Mouse (Mus musculus) c-Kit-positive CD71-positive TER-119-positive erythroid progenitor cells, embryonic 14.5 days (primary cell): ENCODE data around the gene Prkar2a.

Source experiments
- DNase-seq: peaks from one replicate; pipeline ENCODE4 v3.0.0-alpha.2; 2013; ENCODE audit warnings: low spot score

Prkar2a gene

GRCm38 (mm10) chr9:108752142-108752920 lies 63.2 kb downstream of the Prkar2a start:
- no peak for DNase-seq

DNA sequence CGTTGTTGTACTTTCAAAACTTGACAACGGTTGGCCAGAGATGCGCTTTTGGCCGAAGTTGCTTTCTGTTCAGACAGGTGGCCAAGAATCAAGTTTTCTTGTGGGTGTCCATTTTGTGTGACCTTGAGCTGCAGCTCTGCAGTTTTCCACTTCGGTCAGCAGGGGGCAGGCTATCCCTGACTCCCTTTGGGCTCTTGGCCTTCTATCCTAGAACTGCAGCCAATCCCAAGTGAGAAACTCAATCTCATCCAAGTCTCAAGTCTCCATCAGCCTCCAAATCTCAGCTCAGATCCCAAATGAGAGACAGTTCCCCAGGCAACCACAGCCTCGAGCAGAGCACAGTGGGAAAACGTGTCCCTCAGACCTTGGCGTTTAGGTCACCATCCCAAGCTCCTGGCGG lies 64.2 kb downstream of the Prkar2a start:
- peak; percentile 40 for DNase-seq

DNA sequence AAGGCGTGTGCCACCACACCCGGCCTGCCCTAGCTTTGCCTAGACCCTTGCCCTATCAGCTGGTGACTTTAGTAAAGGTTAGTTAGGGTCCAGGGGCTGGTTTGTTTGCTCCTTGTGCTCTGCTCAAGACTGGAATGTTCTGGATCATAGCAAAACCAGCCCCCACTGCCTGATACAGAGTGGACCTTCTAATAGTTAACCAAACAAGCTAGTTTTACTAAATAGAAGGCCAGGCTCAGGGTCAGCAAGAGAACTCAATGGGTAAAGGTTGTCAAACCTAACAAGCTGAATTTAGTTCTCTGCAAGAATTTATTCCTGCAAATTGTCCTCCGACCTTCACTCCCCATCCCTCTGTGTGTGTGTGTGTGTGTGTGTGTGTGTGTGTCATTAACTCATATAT lies 64.9 kb downstream of the Prkar2a start:
- DNase-seq = no peak

GRCm38 (mm10) chr9:108754423-108754822 lies 65.3 kb downstream of the Prkar2a start:
- no peak for DNase-seq

GRCm38 (mm10) chr9:108757406-108757805 lies 68.3 kb downstream of the Prkar2a start:
- DNase-seq = no peak

DNA sequence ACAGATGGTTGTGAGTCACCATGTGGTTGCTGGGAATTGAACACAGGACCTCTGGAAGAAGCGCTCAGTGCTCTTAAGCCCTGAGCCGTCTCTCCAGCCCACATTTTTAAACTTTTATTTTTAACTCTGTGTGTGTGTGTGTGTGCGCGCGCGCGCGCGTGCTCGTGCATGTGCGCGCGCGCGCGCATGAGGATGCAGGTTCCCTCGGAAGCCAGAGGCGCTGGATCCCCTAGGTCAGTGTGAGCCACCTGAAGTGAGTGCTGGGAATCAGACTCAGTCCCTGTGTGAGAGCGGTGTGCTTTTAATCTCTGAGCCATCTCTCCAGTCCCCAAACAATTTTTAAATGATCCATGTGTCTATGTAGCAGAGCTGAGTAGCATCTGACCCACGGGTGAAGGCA lies 70.0 kb downstream of the Prkar2a start:
- no peak for DNase-seq

- DNase-seq = peak; percentile 68
Observed at GRCm38 (mm10) chr9:108759805-108760204, 70.7 kb downstream of the Prkar2a start.

DNA sequence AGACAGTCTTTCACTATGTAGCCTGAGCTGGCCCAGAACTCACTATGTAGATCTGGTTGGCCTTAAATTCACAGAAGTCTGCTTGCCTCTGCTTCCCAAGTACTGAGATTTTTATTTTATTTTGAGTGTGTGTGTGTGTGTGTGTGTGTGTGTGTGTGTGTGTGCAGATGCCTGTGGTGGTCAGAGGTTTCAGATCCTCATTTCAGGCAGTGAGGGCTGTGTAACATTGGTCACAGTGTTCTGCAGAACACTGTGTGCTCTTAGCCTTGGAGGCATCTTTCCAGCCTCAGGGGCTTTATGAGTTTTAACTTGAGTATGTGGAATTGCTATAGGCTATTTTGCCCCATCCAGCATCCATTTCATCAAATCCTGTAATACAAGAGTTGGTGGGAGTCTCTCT lies 72.4 kb downstream of the Prkar2a start:
- no peak for DNase-seq

DNA sequence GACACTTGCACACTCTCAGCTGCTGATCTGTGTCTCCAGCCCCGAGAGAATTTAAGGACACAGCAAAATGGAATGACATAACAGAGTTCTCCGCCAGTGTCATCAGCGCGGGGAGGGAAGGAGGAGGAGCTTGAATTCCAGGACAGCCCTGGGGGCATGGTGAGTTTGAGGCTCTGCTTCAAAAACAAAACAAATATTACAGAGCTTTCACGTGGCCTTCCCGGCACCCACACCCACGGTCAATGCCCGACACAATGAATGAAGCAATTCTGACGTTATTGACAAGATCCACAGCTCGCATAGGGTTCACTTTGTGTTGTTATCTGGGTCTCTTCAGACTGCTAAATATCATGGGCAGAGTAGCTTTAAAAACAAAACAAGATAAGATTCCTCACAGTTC lies 75.9 kb downstream of the Prkar2a start:
- no peak for DNase-seq

GRCm38 (mm10) chr9:108776614-108777013 lies 87.5 kb downstream of the Prkar2a start:
- DNase-seq = no peak

DNA sequence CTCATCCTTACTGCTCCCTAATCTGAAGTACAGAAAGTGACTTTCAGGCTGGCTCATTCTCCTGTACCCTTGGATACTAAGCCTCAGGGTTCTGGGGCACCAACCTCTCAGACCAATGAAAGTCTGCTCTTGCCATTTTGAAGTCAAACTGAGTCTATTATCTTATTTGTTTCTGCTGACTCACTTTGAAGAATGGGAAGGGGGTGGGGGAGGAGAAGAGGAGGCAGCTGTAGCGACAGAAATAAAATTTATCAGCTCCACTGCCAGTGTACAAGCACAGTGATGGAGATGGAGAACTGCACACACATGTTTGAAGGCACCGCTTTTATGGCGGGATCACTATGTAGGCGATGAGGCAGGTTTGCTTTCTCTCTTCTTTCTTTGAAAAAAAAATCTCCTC lies 88.2 kb downstream of the Prkar2a start:
- DNase-seq = no peak

DNA sequence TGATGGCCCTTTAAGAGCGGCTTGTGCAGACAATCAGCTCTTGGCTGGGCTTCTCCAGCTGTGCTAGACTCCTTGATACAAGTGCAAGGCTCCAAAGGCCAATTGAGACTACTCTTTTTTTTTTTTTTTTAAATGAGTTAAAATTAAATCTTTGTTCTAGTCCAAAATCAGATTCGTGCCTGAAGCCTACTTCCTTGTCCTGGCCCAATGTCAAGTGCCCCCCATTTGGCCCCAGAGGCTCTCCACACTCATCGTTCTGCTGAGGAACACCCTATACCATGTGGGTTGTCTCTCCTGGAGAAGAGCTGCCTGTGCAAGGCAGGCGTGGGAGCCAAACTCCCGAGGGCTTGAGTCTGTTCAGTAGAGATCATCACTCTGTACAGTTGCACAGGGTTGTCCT lies 91.8 kb downstream of the Prkar2a start:
- no peak for DNase-seq

- no peak for DNase-seq
Observed at GRCm38 (mm10) chr9:108781891-108782290, 92.8 kb downstream of the Prkar2a start.

DNA sequence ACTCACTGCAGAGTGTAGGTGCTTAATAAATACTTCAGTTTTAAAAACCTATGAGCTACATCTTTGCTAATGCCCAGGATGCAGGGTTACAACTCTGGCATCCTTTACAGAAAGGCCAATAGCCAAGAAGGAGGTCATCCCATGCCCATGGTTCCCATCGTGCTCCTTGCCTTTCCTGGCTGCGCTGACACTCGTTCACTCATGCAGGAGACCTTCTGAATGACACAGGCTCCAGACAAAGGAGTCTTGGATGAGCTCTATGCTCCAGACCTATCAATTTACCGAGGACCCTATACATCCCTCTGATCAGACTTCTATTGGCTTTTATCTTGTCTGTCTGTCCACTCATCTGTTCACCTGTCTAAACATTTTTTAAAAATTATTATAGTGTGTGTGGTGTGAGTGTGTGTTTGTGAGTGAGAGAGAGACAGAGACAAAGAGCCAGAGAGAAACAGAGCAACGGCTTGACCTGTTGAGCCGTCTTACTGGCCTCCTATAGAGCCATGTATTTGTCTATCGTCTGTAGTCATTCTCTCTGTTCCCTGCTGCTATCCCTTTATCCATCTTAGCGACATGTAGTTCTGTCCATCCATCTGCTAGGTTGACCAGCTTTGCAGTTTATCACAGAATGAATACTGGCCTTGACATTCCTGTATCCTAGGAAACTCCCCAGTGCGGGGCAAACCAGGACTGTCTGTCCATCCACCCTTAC lies 93.9 kb downstream of the Prkar2a start:
- DNase-seq = no peak

DNA sequence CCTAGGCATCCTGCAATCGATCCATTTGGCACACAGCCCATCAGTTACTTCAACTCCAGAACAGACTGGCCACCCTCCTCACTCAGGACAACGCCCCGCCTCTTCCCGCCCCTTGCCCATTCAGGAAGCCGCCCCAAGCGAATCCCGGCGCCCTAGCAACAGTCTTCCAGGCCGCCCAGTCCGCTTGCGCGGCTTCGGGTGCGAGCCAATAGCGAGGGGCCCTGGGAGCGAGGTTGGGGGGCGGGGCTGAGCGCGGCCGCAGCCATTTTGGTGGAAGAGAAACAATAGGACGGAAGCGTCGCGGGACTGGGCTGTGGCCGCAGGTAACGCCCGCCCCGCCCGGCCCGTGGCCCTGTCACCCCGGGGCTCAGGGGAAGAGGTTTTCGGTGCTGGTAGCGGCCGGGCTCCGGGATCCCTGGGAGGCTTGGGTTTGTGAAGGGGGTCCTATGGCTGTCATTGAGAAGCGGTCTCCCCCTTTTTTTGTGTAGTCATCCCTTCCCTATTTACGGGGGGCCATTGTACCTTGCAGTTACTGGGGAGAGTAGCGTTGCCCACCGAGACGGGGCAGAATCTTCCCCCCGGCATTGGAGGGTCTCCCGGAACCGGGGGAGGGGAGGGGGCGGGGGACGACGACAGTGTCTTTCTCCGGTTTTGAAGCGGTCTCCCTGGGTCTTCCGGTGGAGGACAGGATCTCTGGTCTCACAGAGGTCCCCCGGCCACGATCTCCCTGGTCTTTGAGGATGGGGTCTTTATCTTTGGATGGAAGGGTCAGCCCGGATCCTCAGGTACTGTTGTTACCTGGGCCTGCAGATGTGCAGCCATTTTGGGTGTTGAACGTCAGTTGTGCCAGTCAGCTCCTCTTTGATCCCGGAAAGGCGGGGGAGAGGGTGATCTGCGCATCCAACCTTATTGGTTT lies 94.7 kb downstream of the Prkar2a start, which contains the start of gene Ip6k2:
Gene Ip6k2 (plus strand): TSS at position 249 of the 916 bp plus-strand sequence.
- DNase-seq = peak; percentile 86

- DNase-seq = no peak
Observed at GRCm38 (mm10) chr9:108785416-108785815, 96.3 kb downstream of the Prkar2a start.

DNA sequence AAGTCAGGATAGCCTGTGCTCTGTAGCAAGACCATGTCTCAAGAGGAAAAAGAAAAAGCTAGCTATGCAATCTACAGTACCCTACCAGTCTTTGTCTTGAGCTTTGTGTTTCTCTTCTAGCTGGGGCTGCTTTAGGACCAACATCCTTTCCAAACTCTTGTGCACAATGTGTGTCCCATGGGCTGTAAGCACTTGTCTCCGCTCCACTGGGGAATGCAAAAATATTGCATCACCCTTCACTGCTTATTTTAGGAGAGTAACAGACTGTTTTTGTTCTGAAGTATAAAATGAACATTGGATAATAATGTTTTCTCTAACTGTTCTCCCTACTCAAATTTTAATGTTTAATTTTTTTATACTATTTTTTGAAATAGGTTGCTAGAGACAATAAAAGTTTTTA lies 97.4 kb downstream of the Prkar2a start:
- no peak for DNase-seq

GRCm38 (mm10) chr9:108787080-108787479 lies 98.0 kb downstream of the Prkar2a start:
- no peak for DNase-seq

DNA sequence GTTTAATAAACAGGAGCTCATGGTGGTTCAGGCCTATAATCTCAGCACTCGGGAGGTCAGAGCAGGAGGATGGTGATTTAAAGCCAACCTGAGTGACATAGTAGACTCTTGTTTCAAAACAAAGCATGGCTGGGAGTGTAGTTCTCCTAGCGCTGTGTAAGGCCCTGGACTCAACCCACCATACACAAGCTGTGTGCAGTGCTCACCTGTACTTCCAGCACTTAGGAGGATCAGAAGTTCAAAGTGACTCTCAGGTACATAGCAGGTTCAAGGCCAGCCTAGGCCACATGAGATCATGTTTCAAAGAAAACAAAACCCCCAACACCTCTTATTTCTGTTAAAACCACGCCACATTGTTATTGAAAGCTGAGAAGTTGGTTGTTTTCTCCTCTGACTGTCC lies 99.6 kb downstream of the Prkar2a start:
- DNase-seq = no peak

GRCm38 (mm10) chr9:108792307-108792706 lies 103.2 kb downstream of the Prkar2a start:
- DNase-seq = peak; percentile 67

DNA sequence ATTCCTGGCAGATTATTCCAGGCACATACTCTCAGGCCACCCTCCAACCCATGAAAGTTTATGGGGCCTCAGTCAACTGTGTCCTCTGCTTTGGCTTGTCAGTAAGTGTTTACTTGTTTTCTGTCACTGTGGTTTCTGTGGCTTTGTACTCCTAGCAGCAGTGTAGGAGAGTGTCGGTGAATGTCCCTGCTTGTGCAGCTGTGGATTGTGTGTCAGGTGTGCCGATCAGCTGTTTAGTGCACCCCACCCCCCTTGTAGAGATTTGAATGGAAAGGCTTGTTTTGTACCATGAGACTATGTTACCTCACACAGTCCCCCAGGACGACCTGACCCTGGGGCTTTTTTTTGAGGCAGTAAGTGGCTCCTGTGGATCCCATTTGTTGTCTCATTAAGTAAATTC lies 103.6 kb downstream of the Prkar2a start:
- no peak for DNase-seq

GRCm38 (mm10) chr9:108795281-108795680 lies 106.2 kb downstream of the Prkar2a start:
- no peak for DNase-seq
